Mouse (Mus musculus): ENCODE results near the gene Zfp790. TPM values are rescaled to one million over a fixed set of nuclear protein-coding genes. Genes with fewer than 3 reads are reported as not detected.

Zfp790 gene
- total RNA-seq, 1 experiment, result 5.3 TPM

GRCm38 (mm10) chr7:29829804-29830203 lies 13.9 kb downstream of the Zfp790 start:
- in situ Hi-C loops (cut with MboI; ENCODE audit: low sequenced_read_pairs in 2 of 2, unreplicated experiment in 2 of 2), result no loop called here
- H3K9me3 ChIP-seq (ENCODE audit: control insufficient read depth, insufficient read depth, low read depth, low read length), result no peaks in the 10 kb centered on the region
- H3K36me3 ChIP-seq (ENCODE audit: control insufficient read depth, insufficient read depth, low read length, poor library complexity, severe bottlenecking), result peaks cover 11% of the 10 kb centered on the region; the same call in 1 of the 2 replicates

DNA sequence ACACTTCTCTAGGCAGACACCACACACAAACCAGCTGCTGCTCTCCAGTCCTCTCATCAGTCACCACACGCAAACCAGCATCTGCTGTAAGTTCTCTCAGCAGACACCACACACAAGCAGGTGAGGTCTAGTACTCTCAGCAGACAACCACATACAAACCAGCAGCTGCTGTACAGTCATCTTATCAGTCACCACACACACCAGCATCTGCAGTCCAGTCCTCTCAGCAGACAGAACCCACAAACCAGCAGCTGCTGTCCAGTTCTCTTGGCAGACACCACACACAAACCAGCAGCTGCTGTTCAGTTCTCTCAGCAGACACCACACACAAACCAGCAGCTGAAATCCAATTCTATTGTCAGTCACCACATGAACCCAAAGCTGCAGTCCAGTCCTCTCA lies 20.9 kb downstream of the Zfp790 start:
- TF ChIP-seq HCFC1 (IDR thresholded peaks at IDR 0.05; ENCODE audit: borderline replicate concordance, insufficient read depth, low read length) (no peak), MAFK (IDR thresholded peaks at IDR 0.05; ENCODE audit: insufficient read depth, low read depth, low read length) (no peak), CHD2 (IDR thresholded peaks at IDR 0.05; ENCODE audit: low read depth, low read length) (no peak), ZC3H11A (IDR thresholded peaks at IDR 0.05; ENCODE audit: borderline replicate concordance, low read depth, low read length) (no peak)
- Histone ChIP-seq H3K9me3 (ENCODE audit: control insufficient read depth, insufficient read depth, low read depth, low read length) (no peaks in the 10 kb centered on the region), H3K4me3 (ENCODE audit: insufficient read depth in 1 of 2, low read depth in 1 of 2, low read length in 2 of 2, poor library complexity in 1 of 2, severe bottlenecking in 1 of 2) (no peak overlapping the region), H3K36me3 (ENCODE audit: control insufficient read depth, insufficient read depth, low read length, poor library complexity, severe bottlenecking) (no peaks in the 10 kb centered on the region), H3K9ac (ENCODE audit: insufficient read depth, low read depth, low read length, poor library complexity, severe bottlenecking) (no peak overlapping the region), H3K27ac (ENCODE audit: insufficient read depth, low read depth, low read length, poor library complexity, severe bottlenecking) (no peak overlapping the region), H3K4me1 (ENCODE audit: control insufficient read depth in 2 of 2, insufficient read depth in 2 of 2, low read length in 2 of 2, poor library complexity in 1 of 2) (peaks cover 0 to 3% of the 10 kb centered on the region in 2 experiments; a peak in 1 of 4 replicates)
- in situ Hi-C loops (cut with MboI; ENCODE audit: low sequenced_read_pairs in 2 of 2, unreplicated experiment in 2 of 2), result no loop called here
- no peak for DNase-seq (ENCODE audit: low read depth, low spot score)

More at GRCm38 (mm10) chr7:29829804-29830203, 13.9 kb downstream of the Zfp790 start:
- no peak for DNase-seq (ENCODE audit: low read depth, low spot score)
- TF ChIP-seq HCFC1 (IDR thresholded peaks at IDR 0.05; ENCODE audit: borderline replicate concordance, insufficient read depth, low read length) (no peak), CHD2 (IDR thresholded peaks at IDR 0.05; ENCODE audit: low read depth, low read length) (no peak), ZC3H11A (IDR thresholded peaks at IDR 0.05; ENCODE audit: borderline replicate concordance, low read depth, low read length) (no peak), ZNF384 (IDR thresholded peaks at IDR 0.05; ENCODE audit: low read depth, low read length) (no peak), MAFK (IDR thresholded peaks at IDR 0.05; ENCODE audit: insufficient read depth, low read depth, low read length) (no peak)
- Histone ChIP-seq H3K4me3 (ENCODE audit: insufficient read depth in 1 of 2, low read depth in 1 of 2, low read length in 2 of 2, poor library complexity in 1 of 2, severe bottlenecking in 1 of 2) (no peak overlapping the region), H3K9ac (ENCODE audit: insufficient read depth, low read depth, low read length, poor library complexity, severe bottlenecking) (no peak overlapping the region), H3K4me1 (ENCODE audit: control insufficient read depth in 2 of 2, insufficient read depth in 2 of 2, low read length in 2 of 2, poor library complexity in 1 of 2) (no peaks in the 10 kb centered on the region), H3K27ac (ENCODE audit: insufficient read depth, low read depth, low read length, poor library complexity, severe bottlenecking) (no peak overlapping the region)

GRCm38 (mm10) chr7:29839256-29839655 lies 23.3 kb downstream of the Zfp790 start:
- peaks cover 0 to 3% of the 10 kb centered on the region in 2 experiments; a peak in 1 of 4 replicates for H3K4me1 ChIP-seq (ENCODE audit: control insufficient read depth in 2 of 2, insufficient read depth in 2 of 2, low read length in 2 of 2, poor library complexity in 1 of 2)
- no peak overlapping the region for H3K9ac ChIP-seq (ENCODE audit: insufficient read depth, low read depth, low read length, poor library complexity, severe bottlenecking)
- H3K27ac ChIP-seq (ENCODE audit: insufficient read depth, low read depth, low read length, poor library complexity, severe bottlenecking), result no peak overlapping the region
- TF ChIP-seq MAFK (IDR thresholded peaks at IDR 0.05; ENCODE audit: insufficient read depth, low read depth, low read length), result no peak
- TF ChIP-seq HCFC1 (IDR thresholded peaks at IDR 0.05; ENCODE audit: borderline replicate concordance, insufficient read depth, low read length), result no peak
- no peak overlapping the region for H3K4me3 ChIP-seq (ENCODE audit: insufficient read depth in 1 of 2, low read depth in 1 of 2, low read length in 2 of 2, poor library complexity in 1 of 2, severe bottlenecking in 1 of 2)
- DNase-seq (ENCODE audit: low read depth, low spot score), result no peak
- no peaks in the 10 kb centered on the region; the same call in 1 of the 2 replicates for H3K36me3 ChIP-seq (ENCODE audit: control insufficient read depth, insufficient read depth, low read length, poor library complexity, severe bottlenecking)
- in situ Hi-C loops (cut with MboI; ENCODE audit: low sequenced_read_pairs in 2 of 2, unreplicated experiment in 2 of 2), result no loop called here
- H3K9me3 ChIP-seq (ENCODE audit: control insufficient read depth, insufficient read depth, low read depth, low read length), result no peaks in the 10 kb centered on the region

GRCm38 (mm10) chr7:29842105-29842504 lies 26.2 kb downstream of the Zfp790 start:
- no peak overlapping the region for H3K9ac ChIP-seq (ENCODE audit: insufficient read depth, low read depth, low read length, poor library complexity, severe bottlenecking)
- in situ Hi-C loops (cut with MboI; ENCODE audit: low sequenced_read_pairs in 2 of 2, unreplicated experiment in 2 of 2), result no loop called here
- TF ChIP-seq CHD2 (IDR thresholded peaks at IDR 0.05; ENCODE audit: low read depth, low read length), result no peak
- no peak for TF ChIP-seq ZC3H11A (IDR thresholded peaks at IDR 0.05; ENCODE audit: borderline replicate concordance, low read depth, low read length)
- no peak for TF ChIP-seq MAFK (IDR thresholded peaks at IDR 0.05; ENCODE audit: insufficient read depth, low read depth, low read length)
- TF ChIP-seq HCFC1 (IDR thresholded peaks at IDR 0.05; ENCODE audit: borderline replicate concordance, insufficient read depth, low read length), result no peak
- TF ChIP-seq ZNF384 (IDR thresholded peaks at IDR 0.05; ENCODE audit: low read depth, low read length), result no peak
- H3K4me1 ChIP-seq (ENCODE audit: control insufficient read depth in 2 of 2, insufficient read depth in 2 of 2, low read length in 2 of 2, poor library complexity in 1 of 2), result peaks cover 0 to 3% of the 10 kb centered on the region in 2 experiments; a peak in 1 of 4 replicates
- H3K27ac ChIP-seq (ENCODE audit: insufficient read depth, low read depth, low read length, poor library complexity, severe bottlenecking), result no peak overlapping the region
- peaks cover 4% of the 10 kb centered on the region for H3K36me3 ChIP-seq (ENCODE audit: control insufficient read depth, insufficient read depth, low read length, poor library complexity, severe bottlenecking)
- H3K4me3 ChIP-seq (ENCODE audit: insufficient read depth in 1 of 2, low read depth in 1 of 2, low read length in 2 of 2, poor library complexity in 1 of 2, severe bottlenecking in 1 of 2), result no peak overlapping the region
- no peak for DNase-seq (ENCODE audit: low read depth, low spot score)
- no peaks in the 10 kb centered on the region for H3K9me3 ChIP-seq (ENCODE audit: control insufficient read depth, insufficient read depth, low read depth, low read length)

GRCm38 (mm10) chr7:29844616-29845015 lies 28.7 kb downstream of the Zfp790 start:
- in situ Hi-C loops (cut with MboI; ENCODE audit: low sequenced_read_pairs in 2 of 2, unreplicated experiment in 2 of 2), result no loop called here
- H3K9me3 ChIP-seq (ENCODE audit: control insufficient read depth, insufficient read depth, low read depth, low read length), result no peaks in the 10 kb centered on the region
- no peak overlapping the region for H3K27ac ChIP-seq (ENCODE audit: insufficient read depth, low read depth, low read length, poor library complexity, severe bottlenecking)
- DNase-seq (ENCODE audit: low read depth, low spot score), result no peak
- H3K4me1 ChIP-seq (ENCODE audit: control insufficient read depth in 2 of 2, insufficient read depth in 2 of 2, low read length in 2 of 2, poor library complexity in 1 of 2), result peaks cover 0 to 3% of the 10 kb centered on the region in 2 experiments; a peak in 1 of 4 replicates
- H3K4me3 ChIP-seq (ENCODE audit: insufficient read depth in 1 of 2, low read depth in 1 of 2, low read length in 2 of 2, poor library complexity in 1 of 2, severe bottlenecking in 1 of 2), result no peak overlapping the region
- H3K36me3 ChIP-seq (ENCODE audit: control insufficient read depth, insufficient read depth, low read length, poor library complexity, severe bottlenecking), result peaks cover 4% of the 10 kb centered on the region
- H3K9ac ChIP-seq (ENCODE audit: insufficient read depth, low read depth, low read length, poor library complexity, severe bottlenecking), result no peak overlapping the region
- TF ChIP-seq MAFK (IDR thresholded peaks at IDR 0.05; ENCODE audit: insufficient read depth, low read depth, low read length), result no peak
- TF ChIP-seq ZNF384 (IDR thresholded peaks at IDR 0.05; ENCODE audit: low read depth, low read length), result no peak
- no peak for TF ChIP-seq CHD2 (IDR thresholded peaks at IDR 0.05; ENCODE audit: low read depth, low read length)
- TF ChIP-seq HCFC1 (IDR thresholded peaks at IDR 0.05; ENCODE audit: borderline replicate concordance, insufficient read depth, low read length), result no peak
